In genomic region chr11:21239021-21239661, GRCm38 (mm10) we compare ENCODE assay signal across 7 mouse cellular contexts. TPM values are rescaled to one million over a fixed set of nuclear protein-coding genes. Genes with fewer than 3 reads are reported as not detected.
DNase-seq lines count a peak whose midpoint lies in the region; ATAC-seq lines count a peak whose summit lies in the region.

Vps54 (plus strand) TSS chr11:21239281.

- peak; percentile 74 for ATAC-seq in intestine, embryonic 14.5 days (replicated peaks; ENCODE audit: low FRiP score, low TSS enrichment, low read depth)

- H3K27me3 ChIP-seq in intestine, embryonic 14.5 days (replicated peaks; ENCODE audit: control insufficient read depth, insufficient read depth, low read length) = no peaks in the 10 kb centered on the region
- no peaks in the 10 kb centered on the region for H3K27me3 ChIP-seq in midbrain, embryonic 10.5 days (ENCODE audit: low read depth, poor library complexity, severe bottlenecking)

- peak within 1 kb of the TSS; percentile 82 for H3K9ac ChIP-seq in intestine, embryonic 14.5 days (ENCODE audit: low read length)

- H3K4me1 ChIP-seq in intestine, embryonic 14.5 days (replicated peaks; ENCODE audit: control insufficient read depth, insufficient read depth, low read length) = peaks cover 9% of the 10 kb centered on the region
- peaks cover 20% of the 10 kb centered on the region for H3K4me1 ChIP-seq in midbrain, embryonic 10.5 days

- WGBS in intestine, embryonic 14.5 days = under 1% methylated on average over 59 of the region's 84 CpGs
- WGBS in midbrain, embryonic 10.5 days = under 1% methylated on average over 74 of the region's 84 CpGs

- intact Hi-C loops in gastrocnemius, postnatal 36 days (cut with DNase I) = loop anchor here (10.0 kb wide), 1 partner anchor 144 kb away; the partner anchor contains the start of gene Peli1
- intact Hi-C loops in left cerebral cortex, postnatal 4 days (cut with DNase I) = no loop called here

- peak; percentile 61 to 64 for DNase-seq in adrenal gland, adult 18-20 months (ENCODE audit: low spot score in 2 of 2)
- peak; percentile 60 for DNase-seq in embryo, embryonic 10.5 days (ENCODE audit: low spot score)
- peak; percentile 36 to 63 for DNase-seq in gastrocnemius, postnatal 36 days
- DNase-seq in intestine, embryonic 14.5 days (ENCODE audit: low spot score) = peak; percentile 83
- DNase-seq in left cerebral cortex, postnatal 4 days = peak; percentile 46
- peak; percentile 72 for DNase-seq in midbrain, embryonic 10.5 days (ENCODE audit: low spot score)
- peak; percentile 56 for DNase-seq in spleen, adult 12 weeks (ENCODE audit: low spot score)

- no peaks in the 10 kb centered on the region for H3K36me3 ChIP-seq in intestine, embryonic 14.5 days (ENCODE audit: control insufficient read depth, insufficient read depth, low read length)
- H3K36me3 ChIP-seq in midbrain, embryonic 10.5 days = no peaks in the 10 kb centered on the region

- peak within 1 kb of the TSS; percentile 57 for H3K4me3 ChIP-seq in intestine, embryonic 14.5 days (ENCODE audit: low read depth, low read length)
- peak within 1 kb of the TSS; percentile 93 for H3K4me3 ChIP-seq in midbrain, embryonic 10.5 days

- H3K27ac ChIP-seq in intestine, embryonic 14.5 days (ENCODE audit: low read depth) = peak within 1 kb of the TSS; percentile 96
- peak within 1 kb of the TSS; percentile 99 for H3K27ac ChIP-seq in midbrain, embryonic 10.5 days (replicated peaks)

- no peaks in the 10 kb centered on the region for H3K9me3 ChIP-seq in intestine, embryonic 14.5 days (ENCODE audit: control insufficient read depth, low read length)
- H3K9me3 ChIP-seq in midbrain, embryonic 10.5 days (replicated peaks) = no peaks in the 10 kb centered on the region

- peak within 1 kb of the TSS; percentile 56 for H3K4me2 ChIP-seq in intestine, embryonic 14.5 days (ENCODE audit: low read length)

RNA-seq across cellular contexts. Expression of gene Vps54, which starts in this region (rescaled TPM):
- total RNA-seq in adrenal gland, adult 18-20 months (2021) = 10 to 100 TPM; 31.3 to 33.8 TPM
- 10 to 100 TPM; 16.3 to 16.8 TPM for total RNA-seq in gastrocnemius, postnatal 36 days (2021)
- polyA plus RNA-seq in intestine, embryonic 14.5 days (2014; fragmentation: Nextera tagmentation; extraction: Ambion mirVana) = 15.4 and 15.5 TPM in 2 replicates
- total RNA-seq in left cerebral cortex, postnatal 4 days (2021) = 10 to 100 TPM; 34.7 to 36.8 TPM
- 9.6 and 10.2 TPM in 2 replicates for polyA plus RNA-seq in midbrain, embryonic 10.5 days (2016; fragmentation: Nextera tagmentation; extraction: Ambion mirVana)

Comparison
In these comparisons a context has a peak if more than half of its experiments do, and no peak if none do; other contexts are left out.
1. Peak in every context shown above with its lines: DNase-seq, ATAC-seq, H3K4me3 ChIP-seq and H3K27ac ChIP-seq.